Mouse (Mus musculus) limb, embryonic 11.5 days (tissue): ENCODE data around the gene Abcc3. TPM values are rescaled to one million over a fixed set of nuclear protein-coding genes. Genes with fewer than 3 reads are reported as not detected.

Experiments
- ATAC-seq: fragments of 200-750 bp; cut with Nextera tagmentation; 2 replicates; pipeline ENCODE4 v1.8.0; 2017; ENCODE audit warnings: low read depth; ENCODE audit not compliant: insufficient number of reproducible peaks, low FRiP score, low TSS enrichment
- DNase-seq: peaks from one replicate; pipeline ENCODE4 v3.0.0-alpha.2; 2015; ENCODE audit warnings: low spot score
- H3K27ac ChIP-seq: fragments of 300-500 bp; sonication (generic); replicated peaks from 2 replicates; pipeline ENCODE4 v1.5.1; 2014; ENCODE audit warnings: low read depth, mild to moderate bottlenecking, low read length
- H3K27me3 ChIP-seq: fragments of 300-500 bp; sonication (generic); 2 replicates; pipeline ENCODE4 v1.6.1; 2014; ENCODE audit warnings: mild to moderate bottlenecking, low read length, mixed read lengths; ENCODE audit not compliant: control insufficient read depth, insufficient read depth
- H3K36me3 ChIP-seq: fragments of 300-500 bp; sonication (generic); 2 replicates; pipeline ENCODE4 v1.6.1; 2014; ENCODE audit warnings: mild to moderate bottlenecking, low read length, moderate library complexity, mixed read lengths; ENCODE audit not compliant: control insufficient read depth, insufficient read depth
- H3K4me1 ChIP-seq: fragments of 300-500 bp; sonication (generic); 2 replicates; pipeline ENCODE4 v1.6.1; 2014; ENCODE audit warnings: low read length, mixed read lengths; ENCODE audit not compliant: control insufficient read depth, insufficient read depth
- H3K4me2 ChIP-seq: fragments of 300-500 bp; sonication (generic); 2 replicates; pipeline ENCODE4 v1.6.1; 2014; ENCODE audit warnings: low read depth, mild to moderate bottlenecking, moderate library complexity; ENCODE audit not compliant: severe bottlenecking
- H3K4me3 ChIP-seq: fragments of 300-500 bp; sonication (generic); 2 replicates; pipeline ENCODE4 v1.5.1; 2014; ENCODE audit warnings: low read depth, low read length
- H3K9ac ChIP-seq: fragments of 300-500 bp; sonication (generic); 2 replicates; pipeline ENCODE4 v1.6.1; 2014; ENCODE audit warnings: mild to moderate bottlenecking, low read length
- H3K9me3 ChIP-seq: fragments of 300-500 bp; sonication (generic); 2 replicates; pipeline ENCODE4 v1.6.1; 2016; ENCODE audit warnings: low read length; ENCODE audit not compliant: control insufficient read depth
- WGBS: fragments of 180-500 bp; shearing (Covaris S2); extraction: QIAGEN DNeasy Blood & Tissue Kit; methylation state at CpG from one replicate; pipeline ENCODE4 v1.1.7; 2014; 5-methylcytosine and 5-hydroxymethylcytosine counted together
- polyA plus RNA-seq: library from polyadenylated mRNA; unstranded; fragments of >200 nt; fragmentation: Nextera tagmentation; extraction: Ambion mirVana; gene quantifications from 2 replicates; pipeline ENCODE4 v1.2.1, GENCODE M21; 2014

Abcc3 gene
- polyA plus RNA-seq, 1 experiment from 2014 or later: 0.55 TPM

DNA sequence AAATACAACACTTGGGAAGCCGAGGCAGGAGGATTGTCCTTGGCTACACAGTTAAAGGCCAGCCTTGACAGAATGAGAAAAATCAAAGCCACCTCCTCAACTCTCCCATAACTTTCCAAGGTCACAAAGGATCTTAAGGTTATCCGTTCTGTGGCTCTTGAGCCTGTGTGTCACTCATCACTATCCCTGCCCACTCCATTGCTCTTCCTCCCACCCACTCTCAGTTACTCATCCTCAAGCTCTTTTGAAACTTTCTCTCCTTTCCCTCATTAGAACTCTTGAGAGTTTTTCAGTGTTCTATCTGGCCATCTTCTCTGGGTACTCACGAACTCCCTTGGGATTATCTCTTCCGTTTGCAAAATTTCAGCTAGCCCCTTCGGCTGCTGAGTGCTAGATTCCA lies 68.2 kb downstream of the Abcc3 start:
- H3K36me3 ChIP-seq: no peaks in the 10 kb centered on the region
- 87% methylated on average over 5 of the region's 5 CpGs for WGBS
- H3K27me3 ChIP-seq: no peaks in the 10 kb centered on the region
- no peak overlapping the region for H3K27ac ChIP-seq
- no peaks in the 10 kb centered on the region for H3K9me3 ChIP-seq
- ATAC-seq (no peak), DNase-seq (no peak)
- H3K9ac ChIP-seq: no peak overlapping the region
- H3K4me1 ChIP-seq: peaks cover 9% of the 10 kb centered on the region; the same call in 1 of the 2 replicates
- no peak overlapping the region for H3K4me2 ChIP-seq
- H3K4me3 ChIP-seq: no peak overlapping the region

DNA sequence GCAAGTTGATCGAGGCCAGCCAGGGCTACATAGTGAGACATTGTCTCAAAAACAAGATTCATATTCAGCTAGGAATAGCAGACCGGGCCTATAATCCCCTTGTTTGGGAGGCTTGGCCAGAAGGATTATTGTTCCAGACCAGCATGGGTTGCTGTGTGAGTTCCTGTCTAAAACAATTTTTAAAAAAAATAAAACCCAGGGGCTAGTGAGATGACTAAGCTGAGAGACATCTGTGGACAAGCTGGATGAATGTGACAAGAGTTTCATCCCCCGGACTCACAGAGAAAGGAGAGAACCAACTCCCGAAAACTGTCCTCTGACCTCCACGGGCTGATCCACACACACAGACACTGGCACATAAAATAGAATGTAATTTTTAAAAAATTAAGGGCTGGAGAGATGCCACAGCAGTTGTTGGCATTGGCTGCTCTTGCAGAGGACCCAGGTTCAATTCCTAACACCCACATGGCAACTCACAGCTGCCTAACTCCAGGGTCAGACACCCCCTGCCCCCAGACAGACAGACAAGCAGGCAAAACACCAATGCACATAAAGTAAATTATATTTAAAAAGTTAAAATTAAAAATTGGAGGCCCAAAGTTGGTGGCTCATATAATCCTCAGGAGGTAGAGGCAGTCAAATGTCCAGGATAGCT lies 69.4 kb downstream of the Abcc3 start:
- Histone ChIP-seq H3K9ac (no peak overlapping the region), H3K36me3 (peaks cover 3% of the 10 kb centered on the region; the same call in 1 of the 2 replicates), H3K4me3 (no peak overlapping the region), H3K9me3 (no peaks in the 10 kb centered on the region), H3K27ac (no peak overlapping the region), H3K27me3 (no peaks in the 10 kb centered on the region), H3K4me1 (peaks cover 9% of the 10 kb centered on the region; the same call in 1 of the 2 replicates), H3K4me2 (no peak overlapping the region)
- DNase-seq (no peak), ATAC-seq (no peak)
- 88% methylated on average over 5 of the region's 5 CpGs for WGBS

DNA sequence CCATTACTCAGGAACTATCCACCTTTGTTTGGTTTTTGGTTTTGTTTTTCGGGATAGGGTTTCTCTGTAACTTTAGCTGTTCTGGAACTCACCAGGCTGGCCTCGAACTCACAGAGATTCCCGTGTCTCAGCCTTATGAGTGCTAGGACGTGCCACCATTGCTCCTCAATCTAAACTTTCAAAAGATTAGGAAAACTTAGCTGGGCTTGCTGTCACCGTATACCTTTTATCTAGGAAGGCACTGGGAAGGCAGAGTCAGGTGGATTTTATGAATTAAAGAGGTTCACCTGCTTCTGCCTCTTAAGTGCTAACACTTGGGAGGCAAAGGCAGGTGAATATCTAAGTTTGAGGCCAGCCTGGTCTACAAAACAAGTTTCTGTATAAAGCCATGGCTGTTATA lies 70.2 kb downstream of the Abcc3 start:
- Histone ChIP-seq H3K4me2 (peak overlapping the region; percentile 84), H3K9me3 (no peaks in the 10 kb centered on the region), H3K4me3 (peak overlapping the region; percentile 85; the same call in 1 of the 2 replicates), H3K36me3 (peaks cover 3% of the 10 kb centered on the region; the same call in 1 of the 2 replicates), H3K9ac (peak overlapping the region; percentile 95), H3K27me3 (no peaks in the 10 kb centered on the region), H3K27ac (peak overlapping the region; percentile 92; the same call in 1 of the 2 replicates), H3K4me1 (peaks cover 9% of the 10 kb centered on the region; the same call in 1 of the 2 replicates)
- WGBS: 40% methylated on average over 5 of the region's 5 CpGs
- peak; percentile 36 for DNase-seq
- no peak for ATAC-seq

DNA sequence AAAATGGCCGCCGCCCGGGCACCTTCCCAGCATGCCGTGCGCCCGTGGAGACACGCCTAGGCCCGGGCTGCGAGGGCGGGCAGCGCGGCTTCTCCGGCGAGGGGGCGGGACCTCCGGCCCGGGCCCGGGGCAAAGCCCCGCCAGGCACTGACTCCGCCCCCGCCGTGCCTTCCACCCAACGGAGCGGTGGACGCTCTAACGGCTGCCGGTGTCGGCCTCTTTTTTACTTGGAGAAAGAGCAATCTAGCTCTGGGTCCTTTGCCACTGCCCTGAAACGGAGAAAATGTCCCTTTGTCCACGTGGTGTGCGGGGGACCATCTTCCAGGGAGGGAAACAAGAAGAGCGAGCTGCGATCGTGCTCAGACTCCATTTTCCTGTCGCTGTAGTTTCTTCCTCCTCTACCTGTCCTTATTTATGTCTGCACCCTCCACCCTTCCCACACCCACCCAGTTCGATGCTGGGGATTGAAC lies 70.8 kb downstream of the Abcc3 start, which contains the start of gene Luc7l3:
Luc7l3 (minus strand) TSS at position 58 of the 470 bp plus-strand sequence.
- DNase-seq (peak; percentile 95), ATAC-seq (peak; percentile 85)
- peak within 1 kb of the TSS; percentile 84 for H3K4me2 ChIP-seq
- peak within 1 kb of the TSS; percentile 85 for H3K4me3 ChIP-seq
- H3K36me3 ChIP-seq: peaks cover 3% of the 10 kb centered on the region; the same call in 1 of the 2 replicates
- no peaks in the 10 kb centered on the region for H3K27me3 ChIP-seq
- no peaks in the 10 kb centered on the region for H3K9me3 ChIP-seq
- peak within 1 kb of the TSS; percentile 92 for H3K27ac ChIP-seq
- WGBS: under 1% methylated on average over 36 of the region's 36 CpGs
- peak within 1 kb of the TSS; percentile 95 for H3K9ac ChIP-seq
- H3K4me1 ChIP-seq: peaks cover 8% of the 10 kb centered on the region; the same call in 1 of the 2 replicates

DNA sequence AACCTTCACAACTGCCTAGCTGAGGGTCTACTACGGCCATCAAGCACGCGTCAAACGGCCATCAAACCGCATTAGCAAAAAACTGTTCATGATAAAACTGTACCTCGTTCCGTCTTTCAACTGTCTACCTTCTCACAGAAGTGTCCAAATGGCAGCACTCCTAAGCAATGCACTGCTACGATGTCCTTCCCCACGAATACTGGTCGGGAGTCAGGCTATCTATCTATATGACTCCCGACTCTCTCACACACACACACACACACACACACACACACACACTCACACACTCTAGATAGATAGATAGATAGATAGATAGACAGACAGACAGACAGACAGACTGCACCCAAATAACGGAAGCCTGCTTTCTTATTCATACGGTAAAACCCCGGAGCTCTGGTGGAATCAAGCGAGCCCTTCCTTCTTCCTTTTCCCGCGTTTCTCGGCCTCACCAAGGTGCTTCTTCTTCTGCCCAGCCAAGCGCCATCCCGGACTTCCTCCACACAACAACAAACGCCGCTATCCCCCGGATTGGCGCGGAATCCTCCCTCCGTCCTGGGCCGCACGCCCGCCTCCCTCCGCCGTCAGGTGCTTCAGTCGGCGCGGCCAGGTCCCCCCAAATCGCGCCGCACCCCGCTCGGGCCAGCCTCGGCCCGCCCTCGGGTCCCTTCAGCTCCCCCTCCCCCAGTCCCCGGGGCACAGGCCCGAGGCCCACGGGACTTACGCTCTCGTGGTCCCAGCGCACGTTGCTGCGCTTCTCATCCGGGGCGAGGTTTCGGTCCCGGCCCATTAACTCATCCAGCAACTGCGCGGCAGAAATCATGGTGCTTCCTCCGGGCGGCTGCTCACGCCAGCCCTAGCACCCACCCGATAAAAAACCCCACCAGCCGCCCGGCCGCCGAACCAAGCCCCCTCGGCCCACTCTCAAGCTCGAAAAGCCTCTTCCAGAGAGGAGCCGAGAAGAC lies 71.5 kb downstream of the Abcc3 start:
- H3K36me3 ChIP-seq: peaks cover 3% of the 10 kb centered on the region; the same call in 1 of the 2 replicates
- H3K27me3 ChIP-seq: no peaks in the 10 kb centered on the region
- H3K4me2 ChIP-seq: peak overlapping the region; percentile 84
- no peak for DNase-seq
- peak overlapping the region; percentile 85 for H3K4me3 ChIP-seq
- ATAC-seq: peak; percentile 59
- H3K9ac ChIP-seq: peak overlapping the region; percentile 95
- peaks cover 5% of the 10 kb centered on the region; the same call in 1 of the 2 replicates for H3K4me1 ChIP-seq
- under 1% methylated on average over 67 of the region's 67 CpGs for WGBS
- peak overlapping the region; percentile 92 for H3K27ac ChIP-seq
- H3K9me3 ChIP-seq: no peaks in the 10 kb centered on the region

DNA sequence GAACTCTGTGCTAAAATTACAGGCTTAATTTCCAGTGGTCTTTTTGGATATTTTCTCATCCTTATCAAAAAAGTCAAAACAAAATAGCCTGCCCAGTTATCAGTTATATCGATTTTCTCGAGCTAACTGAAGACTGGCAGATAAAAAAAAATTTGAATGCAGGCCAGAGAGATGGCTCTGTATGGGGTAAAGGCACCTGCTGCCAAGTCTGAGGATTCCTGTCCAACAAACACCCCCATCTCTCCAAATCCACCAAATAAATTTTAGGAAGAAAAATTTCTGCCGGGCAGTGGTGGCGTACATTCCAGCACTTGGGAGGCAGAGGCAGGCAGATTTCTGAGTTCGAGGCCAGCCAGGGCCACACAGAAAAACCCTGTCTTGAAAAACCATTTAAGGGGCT lies 74.7 kb downstream of the Abcc3 start:
- no peak overlapping the region for H3K9ac ChIP-seq
- no peaks in the 10 kb centered on the region for H3K27me3 ChIP-seq
- no peak for ATAC-seq
- H3K27ac ChIP-seq: no peak overlapping the region
- no peaks in the 10 kb centered on the region for H3K9me3 ChIP-seq
- H3K4me3 ChIP-seq: no peak overlapping the region
- H3K4me1 ChIP-seq: peaks cover 5% of the 10 kb centered on the region; the same call in 1 of the 2 replicates
- 91% methylated on average over 5 of the region's 5 CpGs for WGBS
- no peak for DNase-seq
- H3K36me3 ChIP-seq: peaks cover 3% of the 10 kb centered on the region; the same call in 1 of the 2 replicates
- no peak overlapping the region for H3K4me2 ChIP-seq

DNA sequence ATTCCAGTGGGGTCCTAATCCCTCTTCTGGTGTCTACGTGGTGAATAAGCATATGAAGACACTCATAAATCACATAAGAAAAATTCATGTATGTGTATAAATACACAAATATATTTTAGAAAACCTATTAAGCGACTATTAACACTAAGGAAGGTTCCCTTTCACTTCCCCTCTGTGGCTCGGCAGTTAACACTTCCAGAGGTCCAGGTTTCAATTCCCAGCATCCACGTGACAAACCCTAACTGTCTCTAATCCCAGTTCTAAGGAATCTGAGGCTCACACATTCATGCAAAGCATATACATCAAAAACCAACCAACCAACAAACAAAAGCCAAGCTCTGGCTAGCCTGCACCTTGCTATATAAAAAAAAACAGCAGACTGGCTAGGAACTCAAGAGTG lies 75.3 kb downstream of the Abcc3 start:
- Histone ChIP-seq H3K27ac (no peak overlapping the region), H3K27me3 (no peaks in the 10 kb centered on the region), H3K4me2 (no peak overlapping the region), H3K4me3 (no peak overlapping the region), H3K9ac (no peak overlapping the region), H3K9me3 (no peaks in the 10 kb centered on the region), H3K36me3 (peaks cover 3% of the 10 kb centered on the region; the same call in 1 of the 2 replicates), H3K4me1 (peaks cover 5% of the 10 kb centered on the region; the same call in 1 of the 2 replicates)
- DNase-seq (no peak), ATAC-seq (no peak)
- WGBS: 54% methylated on average over 4 of the region's 4 CpGs

DNA sequence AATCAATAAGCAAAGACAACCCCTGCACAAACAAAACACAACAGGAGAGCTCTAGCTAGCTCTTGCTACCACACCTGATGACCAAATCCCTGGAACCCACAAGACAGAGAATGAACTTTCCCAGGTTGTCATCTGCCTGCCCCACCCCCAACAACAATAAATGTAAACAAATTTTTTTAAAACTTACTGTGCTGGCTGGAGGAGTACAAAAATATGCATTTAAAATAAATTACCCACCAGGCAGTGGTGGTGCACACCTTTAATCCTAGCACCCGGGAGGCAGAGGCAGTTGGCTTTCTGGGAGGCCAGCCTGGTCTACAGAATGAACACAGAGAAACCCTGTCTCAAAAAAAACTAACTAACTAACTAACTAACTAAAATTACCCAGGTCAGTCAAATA lies 75.8 kb downstream of the Abcc3 start:
- ATAC-seq: no peak
- Histone ChIP-seq H3K27ac (no peak overlapping the region), H3K27me3 (no peaks in the 10 kb centered on the region), H3K4me2 (no peak overlapping the region), H3K9me3 (no peaks in the 10 kb centered on the region), H3K9ac (no peak overlapping the region), H3K4me1 (peaks cover 5% of the 10 kb centered on the region; the same call in 1 of the 2 replicates), H3K4me3 (no peak overlapping the region), H3K36me3 (peaks cover 3% of the 10 kb centered on the region; the same call in 1 of the 2 replicates)
- WGBS: 91% methylated on average over 1 of the region's 1 CpGs
- no peak for DNase-seq
